Mouse (Mus musculus) left cerebral cortex, postnatal 4 days (tissue): ENCODE results near the gene Morn1. TPM values are rescaled to one million over a fixed set of nuclear protein-coding genes. Genes with fewer than 3 reads are reported as not detected.

Source experiments
- DNase-seq: peaks from one replicate; pipeline ENCODE4 v3.0.0-alpha.2; 2022
- intact Hi-C: fragments of 180-260 bp; cut with DNase I; formaldehyde crosslinking; loops from one replicate; pipeline ENCODE4 v1.15.1; 2025
- total RNA-seq, 2 experiments: library from RNA; stranded (reverse); gene quantifications; 2 replicates each; pipeline ENCODE4 v1.2.3; 2021

Gene Morn1
- total RNA-seq, 2 experiments from 2014 or later, result 11.0 to 12.9 TPM

DNA sequence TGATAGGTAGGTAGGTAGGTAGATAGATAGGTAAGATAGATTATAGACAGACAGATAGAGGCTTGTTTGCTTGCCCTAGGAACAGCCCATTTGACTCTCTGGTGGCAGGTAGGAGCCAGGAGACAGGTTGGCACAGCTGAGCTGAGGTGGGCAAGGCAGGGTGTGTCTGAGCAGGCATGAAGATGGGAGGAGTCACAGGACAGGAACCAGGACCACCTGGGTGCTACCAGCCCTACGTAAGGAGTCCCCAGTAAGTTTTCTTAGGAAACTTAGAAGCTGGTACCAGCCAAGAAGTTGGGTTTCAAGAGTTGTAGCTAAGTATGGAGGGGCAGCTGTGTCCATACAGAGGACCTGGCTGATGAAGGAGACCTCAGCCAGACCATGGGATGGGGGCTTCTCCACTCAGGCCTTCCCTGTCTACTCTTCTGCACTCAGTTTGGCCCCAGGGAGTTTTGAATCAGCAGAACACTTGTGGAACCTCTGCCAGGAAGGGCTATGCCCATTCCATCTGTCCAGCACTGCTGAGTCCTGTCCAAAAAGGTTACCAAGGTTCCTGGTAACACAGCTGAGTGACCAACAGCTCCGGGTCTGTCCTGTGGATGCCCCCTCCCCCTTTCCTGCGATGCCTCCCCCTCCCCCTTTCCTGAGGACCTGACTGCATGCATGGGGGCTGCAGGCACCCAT lies 67.2 kb downstream of the Morn1 start:
- DNase-seq, result no peak
- intact Hi-C loops, result loop anchor here (5.0 kb wide), 1 partner anchor 64 kb away; no protein-coding TSS in a partner anchor

DNA sequence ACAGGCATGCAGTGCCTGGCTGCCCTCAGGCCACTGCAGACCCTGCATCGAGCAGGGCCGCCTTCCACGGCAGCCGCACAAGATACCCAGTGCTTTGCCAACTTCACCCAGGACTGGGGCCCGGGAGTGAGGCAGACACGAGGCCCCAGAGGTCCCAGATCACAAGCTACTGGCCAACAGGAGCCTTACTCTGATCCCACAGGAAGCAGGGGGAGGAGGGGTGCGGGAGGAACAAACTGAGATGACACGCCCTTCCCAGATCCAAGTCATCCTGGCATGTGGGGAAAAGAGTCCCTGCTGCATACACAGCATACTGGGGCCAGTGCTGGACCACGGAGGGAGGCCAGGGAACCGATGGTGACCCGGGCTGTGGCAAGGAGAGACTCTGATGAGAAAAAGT lies 68.6 kb downstream of the Morn1 start:
- no peak for DNase-seq
- intact Hi-C loops, result loop anchor here (5.0 kb wide), 1 partner anchor 62 kb away; no protein-coding TSS in a partner anchor

DNA sequence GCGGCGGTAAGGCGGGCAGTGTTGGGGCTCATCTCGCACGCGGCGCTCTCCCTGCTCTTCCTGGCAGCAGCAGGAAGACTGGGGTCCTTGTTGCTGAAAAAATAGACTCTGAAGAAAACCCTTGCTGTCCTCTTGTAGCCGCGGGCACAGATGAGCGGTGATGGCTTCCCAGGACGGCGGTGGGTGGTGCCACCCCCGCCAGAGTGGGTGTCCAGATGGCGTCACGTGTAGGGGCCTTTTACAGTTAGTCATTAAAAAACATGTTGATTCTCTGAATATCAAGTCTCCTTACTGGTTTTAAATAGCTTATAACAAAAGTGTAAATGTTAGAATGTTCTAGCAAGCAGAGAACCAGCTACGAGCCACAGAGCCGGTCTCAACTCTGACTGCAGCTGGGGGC lies 70.4 kb downstream of the Morn1 start:
- intact Hi-C loops, result no loop called here
- DNase-seq, result no peak

DNA sequence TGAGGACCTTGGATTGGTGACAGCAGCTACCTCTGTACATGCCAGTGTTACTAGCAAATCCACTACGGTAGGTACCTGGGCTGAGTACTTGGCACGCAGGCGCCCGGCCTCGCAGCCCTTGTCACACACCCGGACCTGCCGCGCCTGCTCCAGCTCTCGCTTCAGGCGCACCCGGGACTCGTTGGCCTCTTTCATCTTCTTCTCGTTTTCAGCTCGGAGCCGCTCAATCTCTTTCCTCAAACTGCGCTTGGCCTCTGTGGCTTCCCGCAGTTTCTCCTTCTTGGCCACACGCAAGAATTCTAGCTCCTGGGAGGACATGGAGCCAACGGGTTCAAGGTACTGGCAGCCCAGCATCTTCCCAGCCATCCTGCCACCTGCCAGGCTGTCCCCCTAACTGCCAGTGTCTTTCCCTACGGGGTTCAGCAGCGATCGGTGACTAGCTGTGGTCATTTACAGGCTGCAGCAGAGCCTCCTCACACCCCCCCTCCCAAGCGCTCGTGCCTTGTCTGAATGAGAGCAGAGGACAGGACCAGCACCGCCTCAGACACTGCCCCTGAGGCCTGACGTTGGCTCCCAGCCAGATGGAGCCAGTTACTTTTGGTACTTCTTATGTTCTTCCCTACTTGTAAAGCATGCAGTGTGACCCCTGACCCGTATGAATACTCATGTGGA lies 71.6 kb downstream of the Morn1 start:
- DNase-seq, result no peak

DNA sequence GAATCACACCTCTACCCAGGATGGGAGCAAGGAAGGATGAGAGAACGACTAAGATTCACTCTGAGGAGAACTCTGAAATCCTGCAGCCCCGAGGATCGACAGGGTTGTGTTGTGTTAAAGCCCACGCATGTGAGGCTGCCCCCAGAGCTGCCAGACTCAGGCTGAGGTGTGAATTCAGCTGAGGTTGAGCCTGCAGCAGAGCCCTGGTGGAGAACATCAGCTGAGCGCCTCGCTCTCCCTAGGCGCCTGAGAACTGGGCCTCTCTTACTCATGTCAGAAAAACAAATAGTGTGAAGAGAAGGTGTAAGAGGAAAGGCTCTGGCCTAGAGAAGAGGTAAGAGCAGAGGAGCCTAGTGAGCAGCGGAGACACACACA lies 72.2 kb downstream of the Morn1 start:
- intact Hi-C loops, result no loop called here
- DNase-seq, result no peak

More for the DNA sequence above, 71.6 kb downstream of the Morn1 start:
- intact Hi-C loops, result no loop called here

DNA sequence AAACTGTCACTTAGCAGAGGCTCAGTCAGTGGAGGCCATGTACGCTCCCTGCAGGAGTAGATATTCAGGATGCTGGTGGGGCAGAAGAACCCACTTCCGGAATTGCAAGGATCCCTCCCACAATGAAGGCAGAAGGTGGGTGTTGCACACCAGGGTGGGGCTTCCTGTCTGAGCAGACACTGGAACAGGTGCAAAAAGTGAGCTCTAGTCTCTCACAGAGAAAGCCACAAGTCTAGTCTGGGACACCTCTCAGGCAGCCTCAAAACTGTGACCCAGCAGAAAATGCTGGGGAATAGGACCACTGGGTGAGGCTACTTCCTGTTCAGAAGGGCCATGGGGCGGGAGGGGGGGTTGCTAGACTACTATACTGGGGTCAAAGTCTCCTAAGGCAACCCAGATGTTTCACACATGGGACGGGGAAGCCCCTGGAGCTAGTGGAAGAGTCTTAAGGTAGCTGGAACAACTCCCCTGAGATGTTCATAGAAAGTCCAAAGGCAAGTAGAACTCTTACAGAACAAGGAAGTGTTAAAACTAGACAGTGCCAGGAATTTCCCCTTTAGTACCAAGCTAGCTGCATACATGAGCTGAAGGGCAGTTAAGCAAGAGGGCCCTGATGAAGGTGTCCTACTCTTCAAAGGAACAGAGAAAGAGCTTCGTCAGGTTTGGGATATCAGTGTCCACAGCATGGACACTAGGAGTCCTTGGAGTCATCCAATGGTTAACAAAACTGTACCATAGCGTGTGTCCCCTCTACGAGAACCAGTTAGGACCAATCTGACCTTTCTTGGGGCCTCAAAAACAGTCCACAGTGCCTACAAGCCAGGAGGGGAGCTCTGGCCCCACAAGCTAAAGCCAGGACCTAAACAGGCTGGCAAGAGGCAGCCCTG lies 76.3 kb downstream of the Morn1 start:
- no peak for DNase-seq
- intact Hi-C loops, result no loop called here

DNA sequence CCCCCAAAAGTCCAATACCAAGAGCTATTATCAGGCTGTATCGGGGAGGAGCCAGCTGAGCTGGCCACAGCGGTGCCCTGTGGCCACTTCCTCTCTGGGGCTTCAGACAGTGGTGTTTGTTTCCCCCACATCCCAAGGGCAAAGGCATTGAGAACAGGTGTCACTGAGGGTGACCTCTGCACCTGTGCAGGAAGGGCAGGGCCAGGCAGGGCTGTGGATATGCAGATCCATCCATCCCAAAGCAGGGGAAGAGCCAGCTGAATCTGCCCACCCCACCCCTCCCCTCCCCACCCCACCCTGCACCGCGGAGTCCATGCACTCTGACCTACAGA lies 76.9 kb downstream of the Morn1 start:
- intact Hi-C loops, result no loop called here

DNA sequence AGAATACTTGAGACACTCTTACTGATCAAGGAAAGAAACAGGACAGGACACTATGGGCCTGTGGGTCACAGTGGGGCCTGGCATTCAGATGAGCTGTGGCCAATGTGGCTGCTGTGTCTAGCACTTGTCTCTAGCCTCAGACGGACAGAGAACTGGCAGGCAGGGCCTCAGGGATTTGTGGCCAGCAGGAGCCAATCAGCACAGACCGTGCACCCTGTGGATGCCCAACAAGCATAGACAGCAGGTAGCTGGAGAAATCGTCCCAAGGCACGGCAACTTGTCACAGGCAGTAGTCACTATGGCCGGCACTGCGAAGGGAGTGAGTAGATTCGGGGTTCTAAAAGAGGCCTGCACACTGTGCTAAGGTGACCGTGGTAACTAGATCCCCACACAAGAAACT lies 77.3 kb downstream of the Morn1 start:
- intact Hi-C loops, result no loop called here
- DNase-seq, result no peak

More for the DNA sequence above, 76.9 kb downstream of the Morn1 start:
- no peak for DNase-seq

DNA sequence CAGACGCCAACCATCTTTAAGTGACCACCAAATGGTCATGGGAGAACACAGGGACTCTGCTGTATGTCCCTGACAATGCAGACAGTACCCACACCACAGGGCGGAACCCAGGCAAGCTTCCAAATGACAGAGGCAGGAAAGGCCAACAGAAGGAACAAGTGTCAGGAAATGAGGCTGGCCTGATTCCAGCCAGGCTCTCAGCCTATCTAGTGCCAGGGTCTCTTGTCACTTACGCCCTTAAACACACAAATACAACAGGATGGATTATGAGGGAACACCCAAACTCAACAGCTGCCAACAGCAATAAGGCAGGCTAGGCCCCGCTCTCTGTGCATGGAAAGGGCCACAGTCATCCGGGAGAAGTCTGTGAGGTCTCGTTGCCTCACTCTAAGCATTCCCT lies 78.2 kb downstream of the Morn1 start:
- peak; percentile 81 for DNase-seq
- intact Hi-C loops, result no loop called here

DNA sequence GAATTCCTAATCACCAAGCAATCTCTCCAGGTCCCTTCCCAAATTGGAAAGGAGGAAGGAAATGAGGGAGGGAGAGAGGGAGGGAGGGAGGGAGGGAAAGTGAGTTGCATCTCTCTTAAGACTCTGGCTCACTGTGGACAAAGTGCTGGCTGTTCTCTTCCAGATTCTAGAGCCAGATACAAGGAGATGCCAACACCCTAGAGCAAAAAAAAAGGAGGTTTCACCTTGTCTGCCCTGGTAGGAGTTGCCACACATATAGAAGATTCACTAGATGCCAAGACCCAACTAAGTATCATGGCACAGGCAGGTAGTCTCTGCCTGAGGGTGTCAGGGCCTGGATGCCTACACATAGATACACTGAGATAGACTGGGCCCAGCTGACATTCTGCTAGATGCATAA lies 79.5 kb downstream of the Morn1 start:
- intact Hi-C loops, result no loop called here
- no peak for DNase-seq

DNA sequence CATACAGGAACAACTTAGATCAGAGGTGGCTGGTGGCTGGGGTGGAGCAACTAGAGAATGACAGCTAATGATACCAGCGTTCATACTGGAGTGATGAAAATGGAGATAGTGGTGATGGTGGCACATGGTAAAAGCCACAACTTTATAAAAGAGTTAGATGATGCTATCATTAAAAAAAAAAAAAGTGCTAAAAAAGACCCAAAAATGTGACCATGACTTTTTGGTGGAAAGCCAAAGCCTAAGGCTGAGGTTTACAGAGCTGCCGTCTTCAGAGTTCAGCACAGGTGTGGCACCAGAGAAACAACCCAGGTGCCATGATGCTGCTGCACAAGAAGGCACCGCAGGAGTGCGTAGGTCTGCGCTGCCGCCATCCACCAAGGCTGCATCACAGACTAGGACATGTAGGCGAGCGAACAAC lies 82.5 kb downstream of the Morn1 start:
- no peak for DNase-seq
- intact Hi-C loops, result no loop called here

DNA sequence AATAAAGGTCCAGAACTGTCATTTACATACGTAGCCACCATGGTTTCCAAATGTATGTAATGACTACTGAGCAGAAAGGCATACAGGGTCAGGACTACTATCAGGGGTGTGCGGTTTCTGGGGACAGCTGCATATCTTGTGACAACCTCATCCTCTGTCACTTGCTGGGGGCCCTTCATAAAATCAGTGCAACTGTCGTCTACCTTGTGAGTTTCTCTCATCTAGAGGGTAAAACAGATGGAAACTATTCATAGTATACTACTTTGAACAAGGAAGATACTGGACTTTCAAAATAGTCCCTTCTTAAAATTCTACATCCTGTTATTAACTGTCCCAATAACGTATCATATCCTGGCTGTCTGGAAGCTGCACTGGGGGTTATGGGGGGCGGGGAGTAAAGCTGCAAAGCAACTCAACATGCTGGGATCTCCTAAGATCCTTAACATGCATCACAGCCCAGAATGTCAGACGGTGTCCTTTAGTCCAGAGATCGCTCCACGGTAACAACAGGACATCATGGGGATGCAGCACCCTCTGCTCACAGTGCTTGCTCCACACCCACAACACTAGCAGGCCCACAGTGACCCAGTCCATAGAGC lies 84.3 kb downstream of the Morn1 start:
- DNase-seq, result no peak
- intact Hi-C loops, result loop anchor here (5.0 kb wide), 1 partner anchor 47 kb away; no protein-coding TSS in a partner anchor

DNA sequence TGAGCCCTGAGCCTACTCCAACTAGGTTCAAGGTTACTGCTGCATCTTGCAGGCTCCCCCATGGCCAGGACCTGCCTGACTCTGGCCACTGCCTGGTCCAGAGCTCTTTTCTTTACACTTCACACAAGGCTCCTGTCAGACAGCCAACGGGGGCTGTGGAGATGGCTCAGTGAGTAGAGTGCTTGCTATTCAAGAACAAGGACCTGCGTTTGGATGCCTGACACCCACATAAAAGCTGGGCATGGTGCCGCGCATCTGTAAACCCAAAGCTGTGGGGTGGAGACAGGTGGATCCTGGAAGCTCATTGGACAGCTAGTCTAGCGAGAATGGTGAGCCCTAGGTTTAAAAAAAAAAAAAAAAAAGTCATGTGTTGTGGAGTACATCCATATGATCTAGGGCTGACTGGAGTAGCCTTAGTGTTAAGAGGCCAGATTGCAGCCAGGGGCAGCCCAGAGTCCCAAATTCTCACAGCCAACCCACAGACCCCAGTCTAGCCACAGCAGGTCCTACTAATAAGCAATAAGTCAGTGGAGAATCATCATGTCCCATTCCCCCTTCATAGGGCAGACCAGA lies 85.7 kb downstream of the Morn1 start:
- peak; percentile 51 for DNase-seq
- intact Hi-C loops, result loop anchor here (5.0 kb wide), 1 partner anchor 45 kb away; no protein-coding TSS in a partner anchor

DNA sequence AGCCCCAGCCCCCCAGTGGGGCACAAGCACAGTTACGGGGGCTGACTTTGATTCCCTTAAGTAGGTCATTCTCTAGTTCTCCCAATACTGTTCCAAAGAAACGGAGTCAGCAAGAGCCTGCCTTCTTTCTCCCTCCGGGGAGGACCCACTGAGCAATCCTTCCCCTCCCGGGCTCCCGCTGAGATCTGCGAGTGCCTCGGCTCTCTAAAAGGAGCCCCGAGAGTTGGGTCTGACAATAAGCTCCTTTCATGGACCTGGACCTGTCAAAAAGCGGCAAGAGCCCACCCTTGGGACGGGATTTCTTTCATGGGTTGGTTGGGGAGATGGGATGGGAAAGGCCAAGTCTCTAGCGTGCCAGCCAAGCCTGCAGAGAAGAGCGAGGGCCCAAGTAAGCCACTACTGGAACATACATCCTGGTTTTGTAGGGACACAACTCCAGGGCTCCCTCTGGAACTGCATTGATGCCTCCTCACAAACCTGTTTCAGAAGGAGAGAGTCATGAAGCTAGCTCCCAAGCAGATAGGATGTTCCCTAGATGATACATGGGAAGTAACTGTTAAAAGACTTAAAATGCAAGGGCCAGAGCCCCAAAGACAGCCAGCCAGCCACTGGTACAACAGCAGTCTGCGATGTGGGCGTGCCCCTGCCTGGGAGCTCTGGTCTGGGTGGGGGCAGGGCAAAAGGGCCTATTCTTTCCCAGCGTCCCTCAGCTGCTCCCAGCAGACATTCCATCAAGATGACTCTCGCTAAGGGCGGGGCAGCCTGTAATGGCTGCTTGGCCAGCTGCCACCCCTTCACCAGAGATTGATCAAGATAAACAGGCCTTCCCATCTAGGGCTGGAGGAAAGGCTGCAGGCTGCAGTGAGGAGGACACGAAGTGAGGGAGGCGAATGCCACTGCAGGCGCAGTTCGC lies 86.8 kb downstream of the Morn1 start:
- DNase-seq, result peak; percentile 87
- intact Hi-C loops, result loop anchor here (5.0 kb wide), 1 partner anchor 44 kb away; no protein-coding TSS in a partner anchor

DNA sequence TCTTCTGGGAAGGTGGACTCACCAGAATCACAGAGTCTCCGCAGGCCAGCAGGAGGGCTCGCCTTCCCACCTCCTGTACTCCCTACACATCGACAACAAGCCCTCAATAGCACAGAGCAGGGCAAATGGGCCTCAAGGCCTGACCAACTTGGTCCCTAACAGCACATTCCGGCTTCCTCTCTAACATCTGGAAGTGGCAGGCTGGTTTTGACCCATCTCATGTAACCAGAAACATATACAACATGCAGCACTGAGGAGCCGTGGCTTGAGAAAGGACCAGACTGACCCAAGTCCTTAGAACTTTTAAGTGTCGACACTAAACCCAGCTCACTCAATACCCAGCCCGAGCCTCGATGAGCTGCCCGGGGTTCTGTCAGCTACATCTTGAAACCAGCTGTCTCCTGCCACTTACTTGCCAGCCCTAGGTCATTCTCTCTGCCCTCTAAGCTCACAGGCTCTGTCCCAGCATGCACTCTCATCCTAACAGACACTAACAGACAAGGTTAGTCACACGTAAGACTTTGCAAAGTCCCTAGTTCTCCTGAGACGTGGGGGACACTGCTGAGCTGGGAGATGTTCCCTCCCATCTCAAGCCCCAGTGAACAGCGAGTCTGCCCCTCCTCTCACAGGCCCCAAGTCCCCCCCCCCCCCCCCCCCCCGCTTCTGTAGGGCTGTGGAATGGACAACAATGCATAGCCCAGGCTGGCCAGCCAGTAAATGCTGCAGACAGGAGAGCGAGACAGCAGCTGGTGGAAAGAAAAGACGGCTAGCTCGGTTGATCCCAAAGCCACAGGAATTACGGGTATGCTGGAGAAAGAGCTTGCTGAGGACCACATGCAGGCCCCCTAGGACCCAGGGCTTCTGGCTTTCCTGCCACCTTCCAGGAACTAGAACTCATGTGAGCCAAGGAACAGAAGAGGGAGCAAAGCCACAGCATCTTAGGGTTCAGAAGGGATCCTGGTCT lies 87.7 kb downstream of the Morn1 start:
- DNase-seq, result no peak
- intact Hi-C loops, result loop anchor here (5.0 kb wide), 1 partner anchor 43 kb away; no protein-coding TSS in a partner anchor

DNA sequence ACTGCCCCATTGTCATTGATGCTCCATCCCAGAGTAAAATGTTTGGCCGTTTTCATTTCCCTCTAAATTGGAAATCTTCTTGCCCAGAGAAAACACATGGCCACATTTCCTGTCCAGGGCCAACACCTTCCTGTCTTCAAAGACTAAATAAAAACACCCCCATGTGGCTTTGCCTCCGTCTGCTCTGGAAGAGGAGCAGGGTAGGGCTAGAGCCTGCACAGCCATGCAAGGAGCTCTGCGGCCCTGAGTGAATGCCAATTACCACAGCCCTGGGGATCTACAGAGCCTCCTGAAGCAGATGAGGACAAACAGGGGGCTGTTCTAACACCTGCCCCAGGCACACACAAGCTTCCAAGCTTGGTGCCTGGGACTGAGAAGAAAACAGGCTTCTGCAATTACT lies 89.8 kb downstream of the Morn1 start:
- intact Hi-C loops, result no loop called here
- DNase-seq, result no peak

DNA sequence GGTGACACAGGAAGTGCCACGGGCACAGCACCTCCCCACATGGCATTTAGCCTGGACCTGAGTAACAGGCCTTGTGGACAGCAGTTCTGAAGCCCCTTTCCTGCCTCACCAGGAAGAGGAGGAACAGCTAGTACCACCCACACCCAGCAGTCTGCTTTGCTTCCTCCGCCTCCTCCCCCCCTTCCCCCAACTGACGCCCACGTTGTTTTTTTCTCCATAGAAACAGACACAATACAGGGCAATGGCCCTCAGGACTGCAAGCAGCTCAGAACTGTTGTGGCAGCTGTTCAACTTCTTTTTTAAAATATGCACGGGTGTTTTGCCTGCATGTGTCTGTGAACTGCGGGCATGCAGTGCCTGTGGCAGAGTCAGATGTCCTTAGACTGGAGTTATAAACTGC lies 91.9 kb downstream of the Morn1 start:
- intact Hi-C loops, result no loop called here
- DNase-seq, result peak; percentile 36

DNA sequence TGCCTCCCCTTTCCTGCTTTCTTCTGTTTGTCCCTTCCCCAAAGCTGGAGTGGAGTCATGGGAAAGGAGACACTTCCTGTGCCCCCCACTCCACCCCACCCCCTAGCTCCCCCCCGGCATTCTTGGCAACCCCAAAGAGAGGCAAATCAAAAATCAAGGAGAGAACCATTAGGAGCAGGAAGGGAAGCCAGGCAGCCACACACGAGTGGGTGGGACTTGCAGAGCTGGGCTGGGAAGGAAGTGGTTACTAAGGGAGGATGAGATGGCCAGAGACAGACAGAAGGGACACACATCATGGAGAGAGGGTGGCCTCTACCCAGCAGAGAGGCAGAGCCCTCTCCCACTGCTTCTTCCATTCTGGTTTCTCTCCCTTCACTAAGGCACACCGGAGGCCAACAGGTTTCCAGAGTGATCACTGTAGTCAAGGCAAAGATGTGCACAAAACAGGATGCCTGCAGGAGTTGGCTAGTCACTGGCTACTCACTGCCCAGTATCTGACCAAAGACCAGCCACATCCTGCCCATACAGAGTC lies 92.7 kb downstream of the Morn1 start:
- intact Hi-C loops, result no loop called here
- no peak for DNase-seq
